Mouse (Mus musculus) heart, adult 2 months (tissue): Measurements from ENCODE around the gene Prrt2.

ENCODE experiments used
- CTCF ChIP-seq: fragments of 200-600 bp; IDR thresholded peaks from 2 replicates; pipeline ENCODE4 v1.8.1; 2022; ENCODE audit warnings: antibody characterized with exemption, mild to moderate bottlenecking, moderate library complexity
- POLR2A ChIP-seq: fragments of 200-500 bp; IDR thresholded peaks from 2 replicates; pipeline ENCODE4 v1.6.1; 2011; ENCODE audit warnings: mild to moderate bottlenecking, low read depth, low read length, control low read depth; ENCODE audit not compliant: insufficient read depth

- TF ChIP-seq CTCF, result no peak
- TF ChIP-seq POLR2A, result no peak
Observed at GRCm38 (mm10) chr7:127014993-127015392, 6.0 kb downstream of the Prrt2 start.
